Mouse (Mus musculus) liver, adult 10 weeks (tissue): ENCODE results near the gene Zfp428. TPM values are rescaled to one million over a fixed set of nuclear protein-coding genes. Genes with fewer than 3 reads are reported as not detected.

Experiments
- polyA plus RNA-seq: library from polyadenylated mRNA; stranded (reverse); fragments of 350-450 nt; fragmentation: Illumina TruSeq; extraction: RNeasy Lipid Tissue Mini Kit (QIAGEN cat#74804); gene quantifications from one replicate; pipeline ENCODE4 v1.2.3, GENCODE M21; 2014; ENCODE audit warnings: low read depth, low replicate concordance

The Zfp428 gene
- polyA plus RNA-seq, result not detected

GRCm38 (mm10) chr7:24506838-24507725 is at the start of gene Zfp428:
Gene Zfp428 (plus strand): TSS chr7:24507006.

GRCm38 (mm10) chr7:24462388-24463319 is 44.2 kb upstream of the Zfp428 start, which contains the start of gene Plaur:
Gene Plaur (plus strand): TSS chr7:24462484.

GRCm38 (mm10) chr7:24481474-24482207 is 25.2 kb upstream of the Zfp428 start, which contains the start of gene Cadm4:
Gene Cadm4 (plus strand): TSS chr7:24482023.

GRCm38 (mm10) chr7:24512355-24512754 is 5.5 kb downstream of the Zfp428 start, which contains the start of gene AC161166.1:
Gene AC161166.1 (minus strand): TSS chr7:24512455.

GRCm38 (mm10) chr7:24530062-24530931 is 23.5 kb downstream of the Zfp428 start, which contains the start of gene Irgq:
Gene Irgq (plus strand): TSS chr7:24530689.

GRCm38 (mm10) chr7:24546068-24546614 is 39.3 kb downstream of the Zfp428 start, which contains the start of the genes Pinlyp and Xrcc1:
Gene Pinlyp (minus strand): TSS chr7:24546118.
Gene Xrcc1 (plus strand): TSS chr7:24546289.

Other genes starting within 250 kb of the Zfp428 start
- gene Zfp93, start 236.6 kb upstream of the Zfp428 start, polyA plus RNA-seq, result 1.4 TPM
- not detected for gene Zfp61, start 205.8 kb upstream of the Zfp428 start, polyA plus RNA-seq
- gene Zfp94, start 190.3 kb upstream of the Zfp428 start, polyA plus RNA-seq, result 0.87 TPM
- not detected for gene Tescl, start 173.1 kb upstream of the Zfp428 start, polyA plus RNA-seq
- gene Lypd5, start 157.8 kb upstream of the Zfp428 start, polyA plus RNA-seq, result not detected
- not detected for gene Kcnn4, start 136.7 kb upstream of the Zfp428 start, polyA plus RNA-seq
- 0.21 TPM for gene Smg9, start 107.4 kb upstream of the Zfp428 start, polyA plus RNA-seq
- not detected for gene Irgc1, start 54.7 kb upstream of the Zfp428 start, polyA plus RNA-seq
- gene Plaur, start 44.5 kb upstream of the Zfp428 start, polyA plus RNA-seq, result not detected
- gene Cadm4, start 25.0 kb upstream of the Zfp428 start, polyA plus RNA-seq, result 0.34 TPM
- gene AC161166.1, start 5.4 kb downstream of the Zfp428 start, polyA plus RNA-seq, result not detected
- gene Irgq, start 23.7 kb downstream of the Zfp428 start, polyA plus RNA-seq, result 3.8 TPM
- gene Pinlyp, start 39.1 kb downstream of the Zfp428 start, polyA plus RNA-seq, result not detected
- gene Xrcc1, start 39.3 kb downstream of the Zfp428 start, polyA plus RNA-seq, result 0.74 TPM
- gene Ethe1, start 80.5 kb downstream of the Zfp428 start, polyA plus RNA-seq, result 11.2 TPM
- not detected for gene Zfp575, start 80.6 kb downstream of the Zfp428 start, polyA plus RNA-seq
- gene Phldb3, start 103.8 kb downstream of the Zfp428 start, polyA plus RNA-seq, result 0.29 TPM
- not detected for gene Lypd3, start 129.5 kb downstream of the Zfp428 start, polyA plus RNA-seq
- not detected for gene Tex101, start 169.7 kb downstream of the Zfp428 start, polyA plus RNA-seq
- gene BC049730, start 202.2 kb downstream of the Zfp428 start, polyA plus RNA-seq, result not detected
- not detected for gene Gm4763, start 219.9 kb downstream of the Zfp428 start, polyA plus RNA-seq